In the genomic region with DNA sequence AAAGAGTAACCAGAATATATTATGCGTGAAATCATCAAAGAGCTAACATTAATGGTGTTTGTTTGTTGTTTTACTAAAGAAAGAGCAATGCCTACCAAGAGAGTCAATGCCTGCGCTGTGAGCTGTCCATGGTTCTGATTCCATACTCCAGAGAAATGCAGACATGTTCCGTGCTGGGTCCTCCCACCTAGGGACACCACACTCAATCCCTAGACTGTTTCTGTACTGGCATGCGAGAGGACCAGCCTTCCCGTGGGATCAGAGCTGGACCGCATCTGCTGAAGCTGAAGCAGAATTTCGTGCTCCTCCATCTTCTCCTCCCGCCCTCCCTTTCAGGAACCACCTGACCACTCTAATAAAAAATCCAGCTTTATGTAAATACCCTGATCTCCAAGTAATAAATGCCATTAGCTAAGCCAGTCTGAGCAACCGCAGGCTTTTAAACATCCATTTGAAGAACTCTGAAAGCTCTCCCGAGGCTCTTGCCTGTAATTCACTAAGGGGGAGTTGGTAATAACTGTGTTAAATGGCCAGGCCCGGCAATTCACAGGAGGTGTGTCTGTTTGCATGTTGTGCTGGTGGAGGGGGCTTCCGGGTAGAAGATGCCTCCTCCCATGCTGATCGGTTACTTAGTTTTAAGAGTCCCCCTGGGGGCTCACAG, we compare ENCODE assay signal across 9 mouse cellular contexts. TPM values are rescaled to one million over a fixed set of nuclear protein-coding genes. Genes with fewer than 3 reads are reported as not detected.
DNase-seq lines count a peak whose midpoint lies in the region; ATAC-seq lines count a peak whose summit lies in the region.
"Had no signal": no experiment of that assay in that cellular context is flagged by ENCODE, and none has a peak within 500 bp of the region (broad histone marks: within the 10 kb centered on the region; RNA-seq: fewer than 3 reads in every experiment).

No protein-coding gene starts in this region.

- H3K9ac ChIP-seq in kidney, embryonic 14.5 days (ENCODE audit: low read depth, low read length): no peak overlapping the region
- H3K9ac ChIP-seq: lung, embryonic 15.5 days had no signal

- no peak overlapping the region for H3K4me3 ChIP-seq in forebrain, embryonic 10.5 days
- H3K4me3 ChIP-seq in kidney, embryonic 14.5 days (ENCODE audit: low read length): no peak overlapping the region
- H3K4me3 ChIP-seq: lung, embryonic 15.5 days had no signal

- peak; percentile 32 for DNase-seq in ovary, adult 18-20 months (ENCODE audit: low spot score)
- DNase-seq in ovary, postnatal 10 days (ENCODE audit: low spot score): no peak
- DNase-seq in forebrain, embryonic 10.5 days (ENCODE audit: extremely low spot score, low spot score): peak; percentile 48
- DNase-seq in thymus, postnatal 14 days: peak; percentile 35
- DNase-seq in layer of hippocampus, adult 8-10 months (ENCODE audit: low spot score in 2 of 2): no peak
- DNase-seq in layer of hippocampus, adult 18-20 months (ENCODE audit: low spot score in 2 of 2): no peak

- no peak overlapping the region for H3K4me2 ChIP-seq in kidney, embryonic 14.5 days (replicated peaks; ENCODE audit: low read depth, low read length)
- H3K4me2 ChIP-seq: lung, embryonic 15.5 days had no signal

- H3K36me3 ChIP-seq in forebrain, embryonic 10.5 days (replicated peaks): no peaks in the 10 kb centered on the region
- H3K36me3 ChIP-seq in kidney, embryonic 14.5 days (ENCODE audit: control insufficient read depth, insufficient read depth, low read length): no peaks in the 10 kb centered on the region
- H3K36me3 ChIP-seq: lung, embryonic 15.5 days had no signal

- 0 out of 2 replicates have a peak, but pooled peaks cover 8% of the 10 kb centered on the region for H3K4me1 ChIP-seq in forebrain, embryonic 10.5 days
- no peaks in the 10 kb centered on the region for H3K4me1 ChIP-seq in kidney, embryonic 14.5 days (ENCODE audit: control insufficient read depth, insufficient read depth, low read length)
- H3K4me1 ChIP-seq: lung, embryonic 15.5 days had no signal

- H3K27me3 ChIP-seq in forebrain, embryonic 10.5 days (ENCODE audit: poor library complexity, severe bottlenecking): peaks cover 29% of the 10 kb centered on the region
- H3K27me3 ChIP-seq in kidney, embryonic 14.5 days (ENCODE audit: control insufficient read depth, insufficient read depth, low read length): peaks cover 9% of the 10 kb centered on the region
- H3K27me3 ChIP-seq: lung, embryonic 15.5 days had no signal

- no peaks in the 10 kb centered on the region for H3K9me3 ChIP-seq in forebrain, embryonic 10.5 days
- no peaks in the 10 kb centered on the region for H3K9me3 ChIP-seq in kidney, embryonic 14.5 days (ENCODE audit: control insufficient read depth, low read length)
- H3K9me3 ChIP-seq: lung, embryonic 15.5 days had no signal

- peak; percentile 81 for ATAC-seq in kidney, embryonic 14.5 days (ENCODE audit: low FRiP score, low TSS enrichment)
- peak; percentile 93 for ATAC-seq in megakaryocyte progenitor cell, adult 5-6 weeks (replicated peaks; ENCODE audit: poor library complexity)

- 35% methylated on average over 13 of the region's 13 CpGs for WGBS in forebrain, embryonic 10.5 days
- 22% methylated on average over 13 of the region's 13 CpGs for WGBS in kidney, embryonic 14.5 days

- H3K27ac ChIP-seq in forebrain, embryonic 10.5 days: no peak overlapping the region
- H3K27ac ChIP-seq in kidney, embryonic 14.5 days (ENCODE audit: low read depth, low read length): no peak overlapping the region
- H3K27ac ChIP-seq: lung, embryonic 15.5 days had no signal

RNA-seq across cellular contexts. Expression of a gene that starts 40.0 kb away (rescaled TPM):
- 0.14 and 0.47 TPM in 2 replicates for polyA plus RNA-seq in forebrain, embryonic 10.5 days (2016; fragmentation: Nextera tagmentation; extraction: Ambion mirVana)
- polyA plus RNA-seq in kidney, embryonic 14.5 days (2014; fragmentation: Nextera tagmentation; extraction: Ambion mirVana): 0.09 and 0.16 TPM in 2 replicates
- total RNA-seq in megakaryocyte progenitor cell, adult 5-6 weeks (2015): 0.05 TPM in 1 of 2 replicates, not detected in the other
- total RNA-seq in megakaryocyte progenitor cell, adult 5-6 weeks (2017): 0.04 TPM in 1 of 2 replicates, not detected in the other
- 10 to 100 TPM; 62.7 to 69.9 (median 64.8) TPM for total RNA-seq in layer of hippocampus, adult 8-10 months (2022)
- 10 to 100 TPM; 71.2 to 76.5 TPM for total RNA-seq in layer of hippocampus, adult 18-20 months (2021)
- polyA plus RNA-seq: lung, embryonic 15.5 days had no signal

RNA-seq across cellular contexts. Expression of a gene that starts 54.1 kb away (rescaled TPM):
- 14.1 and 17.0 TPM in 2 replicates for polyA plus RNA-seq in forebrain, embryonic 10.5 days (2016; fragmentation: Nextera tagmentation; extraction: Ambion mirVana)
- polyA plus RNA-seq in kidney, embryonic 14.5 days (2014; fragmentation: Nextera tagmentation; extraction: Ambion mirVana): 13.2 and 15.6 TPM in 2 replicates
- total RNA-seq in megakaryocyte progenitor cell, adult 5-6 weeks (2015): 9.1 and 14.7 TPM in 2 replicates
- 14.5 and 18.7 TPM in 2 replicates for total RNA-seq in megakaryocyte progenitor cell, adult 5-6 weeks (2017)
- 10 to 100 TPM; 14.3 to 15.1 (median 14.7) TPM for total RNA-seq in layer of hippocampus, adult 8-10 months (2022)
- total RNA-seq in layer of hippocampus, adult 18-20 months (2021): 10 to 100 TPM; 10.3 to 12.7 TPM

RNA-seq across cellular contexts. Expression of a gene that starts 58.0 kb away (rescaled TPM):
- 0.28 and 0.62 TPM in 2 replicates for polyA plus RNA-seq in forebrain, embryonic 10.5 days (2016; fragmentation: Nextera tagmentation; extraction: Ambion mirVana)
- 0.24 TPM in 1 of 2 replicates, not detected in the other for polyA plus RNA-seq in kidney, embryonic 14.5 days (2014; fragmentation: Nextera tagmentation; extraction: Ambion mirVana)
- 0.17 TPM in 1 of 2 replicates, not detected in the other for total RNA-seq in megakaryocyte progenitor cell, adult 5-6 weeks (2015)
- not detected in 2 replicates for total RNA-seq in megakaryocyte progenitor cell, adult 5-6 weeks (2017)
- total RNA-seq in layer of hippocampus, adult 8-10 months (2022): under 1 TPM in 1 of 4 experiments, not detected in 3; 0.56 TPM
- total RNA-seq in layer of hippocampus, adult 18-20 months (2021): not detected
- polyA plus RNA-seq: lung, embryonic 15.5 days had no signal

Comparison
In these comparisons a context has a peak if more than half of its experiments do, and no peak if none do; other contexts are left out.
1. DNase-seq: peak in ovary, adult 18-20 months (single experiment), forebrain, embryonic 10.5 days (single experiment) and thymus, postnatal 14 days (single experiment); none in ovary, postnatal 10 days (single experiment), layer of hippocampus, adult 8-10 months (0 of 2) and layer of hippocampus, adult 18-20 months (0 of 2).
2. RNA of a gene that starts 40.0 kb away (total RNA-seq): 71.2 to 76.5 TPM in layer of hippocampus, adult 18-20 months and 62.7 to 69.9 TPM in layer of hippocampus, adult 8-10 months; 0.04 to 0.05 TPM in megakaryocyte progenitor cell, adult 5-6 weeks; every median in the first group is over 10 times any median in the second.